In the genomic region with DNA sequence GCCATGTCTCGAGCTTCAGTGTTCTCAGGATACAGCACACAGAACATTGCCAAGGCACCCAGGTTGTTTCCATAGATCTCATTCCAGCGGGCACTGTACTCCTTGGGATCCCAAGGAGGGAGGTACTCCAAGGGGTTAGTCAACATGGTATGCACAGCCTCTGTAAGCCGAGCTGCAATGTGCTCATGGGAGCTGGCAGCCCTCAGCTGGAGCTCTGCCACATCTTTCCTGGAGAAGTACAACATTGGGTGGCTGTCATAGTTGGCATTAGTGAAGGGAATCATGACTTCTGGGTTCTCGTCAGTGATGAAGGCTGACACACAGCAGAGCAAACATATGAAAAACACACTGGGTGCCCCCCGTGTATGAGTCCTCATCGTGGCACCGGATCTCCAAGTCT, we compare ENCODE assay signal across 8 mouse cellular contexts. TPM values are rescaled to one million over a fixed set of nuclear protein-coding genes. Genes with fewer than 3 reads are reported as not detected.
DNase-seq lines count a peak whose midpoint lies in the region; ATAC-seq lines count a peak whose summit lies in the region.
"Had no signal": no experiment of that assay in that cellular context is flagged by ENCODE, and none has a peak within 500 bp of the region (broad histone marks: within the 10 kb centered on the region; RNA-seq: fewer than 3 reads in every experiment).

No protein-coding gene starts in this region.

- no peak overlapping the region for H3K9ac ChIP-seq in embryonic facial prominence, embryonic 14.5 days (ENCODE audit: low read depth, low read length)

- no peak overlapping the region for H3K27ac ChIP-seq in embryonic facial prominence, embryonic 14.5 days (replicated peaks; ENCODE audit: low read depth, low read length)

- H3K9me3 ChIP-seq in embryonic facial prominence, embryonic 14.5 days (ENCODE audit: control insufficient read depth, low read length), result no peaks in the 10 kb centered on the region

- H3K4me2 ChIP-seq in embryonic facial prominence, embryonic 14.5 days (ENCODE audit: low read depth, low read length), result no peak overlapping the region

- no peak overlapping the region for H3K4me3 ChIP-seq in embryonic facial prominence, embryonic 14.5 days (ENCODE audit: low read depth, low read length)

- peak; percentile 42 for DNase-seq in gastrocnemius, adult 18-20 months (ENCODE audit: low spot score)
- DNase-seq in gastrocnemius, postnatal 4 days (ENCODE audit: low spot score in 2 of 2), result no peak
- DNase-seq in left cerebral cortex, postnatal 14 days (ENCODE audit: low spot score in 2 of 2), result peak; percentile 20 to 59
- DNase-seq in left cerebral cortex, adult 9 months (ENCODE audit: low spot score in 2 of 2), result no peak
- peak; percentile 18 for DNase-seq in embryonic facial prominence, embryonic 14.5 days (ENCODE audit: low spot score)
- peak; percentile 32 to 37 for DNase-seq in right cerebral cortex, postnatal 10 days (ENCODE audit: low spot score in 2 of 2)
- DNase-seq in kidney, postnatal 36 days, result no peak
- DNase-seq: kidney, adult 2 months had no signal

- peaks cover 15% of the 10 kb centered on the region for H3K36me3 ChIP-seq in embryonic facial prominence, embryonic 14.5 days (ENCODE audit: control insufficient read depth, insufficient read depth, low read length)

- H3K27me3 ChIP-seq in embryonic facial prominence, embryonic 14.5 days (replicated peaks; ENCODE audit: control insufficient read depth, insufficient read depth, low read length), result no peaks in the 10 kb centered on the region

- no peak for ATAC-seq in embryonic facial prominence, embryonic 14.5 days (ENCODE audit: low read depth)

- intact Hi-C loops in left cerebral cortex, postnatal 14 days (cut with DNase I), result no loop called here

- peaks cover 38% of the 10 kb centered on the region for H3K4me1 ChIP-seq in embryonic facial prominence, embryonic 14.5 days (ENCODE audit: control insufficient read depth, insufficient read depth, low read length)

- WGBS in embryonic facial prominence, embryonic 14.5 days, result 82% methylated on average over 7 of the region's 7 CpGs

RNA-seq across cellular contexts. Expression of a gene that starts 23.8 kb away (rescaled TPM):
- total RNA-seq in gastrocnemius, adult 18-20 months (2021), result 1 to 10 TPM; 2.9 to 5.1 TPM
- 10 to 100 TPM; 25.0 to 27.0 TPM for total RNA-seq in gastrocnemius, postnatal 4 days (2021)
- 1 to 10 TPM; 6.0 to 7.5 TPM for total RNA-seq in left cerebral cortex, postnatal 14 days (2021)
- 46.7 and 49.6 TPM in 2 replicates for polyA plus RNA-seq in embryonic facial prominence, embryonic 14.5 days (2014; fragmentation: Nextera tagmentation; extraction: Ambion mirVana)

RNA-seq across cellular contexts. Expression of a gene that starts 55.9 kb away (rescaled TPM):
- under 1 TPM in 1 of 2 experiments, not detected in 1; 0.21 TPM for total RNA-seq in gastrocnemius, adult 18-20 months (2021)
- under 1 TPM; 0.34 TPM for total RNA-seq in gastrocnemius, postnatal 4 days (2021)
- under 1 TPM in 1 of 2 experiments, not detected in 1; 0.51 TPM for total RNA-seq in left cerebral cortex, postnatal 14 days (2021)
- 0.88 and 1.1 TPM in 2 replicates for polyA plus RNA-seq in embryonic facial prominence, embryonic 14.5 days (2014; fragmentation: Nextera tagmentation; extraction: Ambion mirVana)

Comparison
In these comparisons a context has a peak if more than half of its experiments do, and no peak if none do; other contexts are left out.
1. DNase-seq: peak in gastrocnemius, adult 18-20 months (single experiment), left cerebral cortex, postnatal 14 days (2 of 2), embryonic facial prominence, embryonic 14.5 days (single experiment) and right cerebral cortex, postnatal 10 days (2 of 2); none in gastrocnemius, postnatal 4 days (0 of 2), left cerebral cortex, adult 9 months (0 of 2) and kidney, postnatal 36 days (0 of 2).